Comparison of ENCODE assay signal across 24 mouse cellular contexts in genomic region chr2:73406336-73406915, GRCm38 (mm10). TPM values are rescaled to one million over a fixed set of nuclear protein-coding genes. Genes with fewer than 3 reads are reported as not detected.
DNase-seq lines count a peak whose midpoint lies in the region; ATAC-seq and TF ChIP-seq lines count a peak whose summit lies in the region.
"Had no signal": no experiment of that assay in that cellular context is flagged by ENCODE, and none has a peak within 500 bp of the region (broad histone marks: within the 10 kb centered on the region; RNA-seq: fewer than 3 reads in every experiment).

No protein-coding gene starts in this region.

- TF ChIP-seq POLR2A in liver, adult 2 months (IDR thresholded peaks at IDR 0.05; ENCODE audit: extremely low read depth, insufficient read depth, low read length): no peak

- DNase-seq in heart, adult 11 months: peak; percentile 72
- DNase-seq in heart, postnatal 4 days: no peak
- DNase-seq in liver, adult 2 months (ENCODE audit: extremely low read depth, low read depth, low spot score): peak; percentile 50
- no peak for DNase-seq in liver
- no peak for DNase-seq in lung, postnatal 0 days (ENCODE audit: low spot score)
- DNase-seq in lung, postnatal 4 days: no peak
- DNase-seq: adrenal gland, adult 8-10 months; adrenal gland, postnatal 14 days; adrenal gland, postnatal 36 days; B cell, adult 2 months; cerebellum, adult 11-12 months; cerebellum, adult 2 months; cerebellum, adult 9-10 months; cerebellum, postnatal 10 days; cerebellum, postnatal 25 days had no signal

- no peaks in the 10 kb centered on the region for H3K27me3 ChIP-seq in liver, adult 2 months (ENCODE audit: control insufficient read depth, insufficient read depth, low read length)
- H3K27me3 ChIP-seq in lung, postnatal 0 days (replicated peaks; ENCODE audit: insufficient read depth, low read length): no peaks in the 10 kb centered on the region
- H3K27me3 ChIP-seq: CH12.LX; embryonic facial prominence, embryonic 12.5 days; forebrain, embryonic 13.5 days; forebrain, embryonic 15.5 days; Patski had no signal

- H3K4me2 ChIP-seq in lung, postnatal 0 days (replicated peaks; ENCODE audit: low read depth, low read length): no peak overlapping the region
- H3K4me2 ChIP-seq: embryonic facial prominence, embryonic 12.5 days; forebrain, embryonic 13.5 days; forebrain, embryonic 15.5 days had no signal

- ATAC-seq in lung, postnatal 0 days: peak; percentile 42
- ATAC-seq: activated CD4-positive, CD25-positive, alpha-beta regulatory T cell, adult 4 months; CD4-positive, CD25-positive, alpha-beta regulatory T cell, adult 4 months; forebrain, embryonic 13.5 days; forebrain, embryonic 15.5 days; Patski had no signal

- H3K9me3 ChIP-seq in lung, postnatal 0 days (ENCODE audit: low read length): no peaks in the 10 kb centered on the region
- H3K9me3 ChIP-seq: embryonic facial prominence, embryonic 10.5 days; embryonic facial prominence, embryonic 12.5 days; forebrain, embryonic 13.5 days; forebrain, embryonic 15.5 days; G1E had no signal

- 47% methylated on average over 9 of the region's 9 CpGs for WGBS in liver, adult 2 months
- 69% methylated on average over 9 of the region's 9 CpGs for WGBS in lung, postnatal 0 days

- no peak for TF ChIP-seq EP300 in lung, postnatal 0 days (IDR thresholded peaks at IDR 0.05)

- H3K27ac ChIP-seq in liver, adult 2 months (replicated peaks; ENCODE audit: insufficient read depth, low read depth, low read length): no peak overlapping the region
- H3K27ac ChIP-seq in lung, postnatal 0 days (ENCODE audit: low read length): no peak overlapping the region
- H3K27ac ChIP-seq: embryonic facial prominence, embryonic 10.5 days; embryonic facial prominence, embryonic 12.5 days; forebrain, embryonic 13.5 days; forebrain, embryonic 15.5 days had no signal

- no peak for TF ChIP-seq CTCF in liver, adult 2 months (IDR thresholded peaks at IDR 0.05; ENCODE audit: low read depth, low read length)
- TF ChIP-seq CTCF in lung, postnatal 0 days (IDR thresholded peaks at IDR 0.05): no peak

- H3K4me1 ChIP-seq in liver, adult 2 months (ENCODE audit: control insufficient read depth, insufficient read depth, low read length): no peaks in the 10 kb centered on the region; the same call in 1 of the 2 replicates
- no peaks in the 10 kb centered on the region for H3K4me1 ChIP-seq in lung, postnatal 0 days (ENCODE audit: insufficient read depth, low read depth, low read length)
- H3K4me1 ChIP-seq: forebrain, embryonic 13.5 days; forebrain, embryonic 15.5 days had no signal

- no peak overlapping the region for H3K9ac ChIP-seq in liver, adult 2 months (ENCODE audit: low read depth, low read length)
- H3K9ac ChIP-seq in lung, postnatal 0 days (replicated peaks; ENCODE audit: low read depth): no peak overlapping the region
- H3K9ac ChIP-seq: embryonic facial prominence, embryonic 12.5 days; forebrain, embryonic 13.5 days; forebrain, embryonic 15.5 days had no signal

- H3K36me3 ChIP-seq in liver, adult 2 months (ENCODE audit: control insufficient read depth, insufficient read depth, low read length): no peaks in the 10 kb centered on the region
- no peaks in the 10 kb centered on the region for H3K36me3 ChIP-seq in lung, postnatal 0 days (ENCODE audit: insufficient read depth, low read length)
- H3K36me3 ChIP-seq: embryonic facial prominence, embryonic 10.5 days; embryonic facial prominence, embryonic 12.5 days; forebrain, embryonic 15.5 days; G1E had no signal

- no peaks in the 10 kb centered on the region for H3K79me2 ChIP-seq in liver, adult 2 months (ENCODE audit: control insufficient read depth, insufficient read depth, low read length)

- no peak overlapping the region for H3K4me3 ChIP-seq in liver, adult 2 months (ENCODE audit: insufficient read depth, low read depth, low read length)
- H3K4me3 ChIP-seq in lung, postnatal 0 days (ENCODE audit: low read depth, low read length): no peak overlapping the region
- H3K4me3 ChIP-seq: embryonic facial prominence, embryonic 10.5 days; embryonic facial prominence, embryonic 12.5 days; forebrain, embryonic 13.5 days; forebrain, embryonic 15.5 days had no signal

RNA-seq across cellular contexts. Expression of gene Gpr155, which starts 20.1 kb away (rescaled TPM):
- total RNA-seq in heart, postnatal 4 days (2021): 1 to 10 TPM; 7.6 TPM
- total RNA-seq in liver, adult 2 months (2014; rRNA removed): 19.9 TPM in 2 replicates
- 13.3 and 15.1 TPM in 2 replicates for polyA plus RNA-seq in liver, adult 2 months (2012; rRNA removed)
- 6.3 and 8.1 TPM in 2 replicates for polyA plus RNA-seq in lung, postnatal 0 days (2015; fragmentation: Nextera tagmentation; extraction: Ambion mirVana)

Comparison
In these comparisons a context has a peak if more than half of its experiments do, and no peak if none do; other contexts are left out.
1. DNase-seq: peak in heart, adult 11 months (single experiment) and liver, adult 2 months (single experiment); none in heart, postnatal 4 days (single experiment), liver (single experiment), lung, postnatal 0 days (single experiment) and lung, postnatal 4 days (0 of 2).